Mouse (Mus musculus) cortical plate, adult 2 months (tissue): ENCODE data around the gene Igfbp4.

Source experiments
- CTCF ChIP-seq: fragments of 200-500 bp; IDR thresholded peaks from 2 replicates; pipeline ENCODE4 v1.5.1; 2011; ENCODE audit warnings: mild to moderate bottlenecking, control low read depth, low read length; ENCODE audit not compliant: insufficient read depth; ENCODE audit errors: extremely low read depth
- POLR2A ChIP-seq: fragments of 200-500 bp; IDR thresholded peaks from 2 replicates; pipeline ENCODE4 v1.6.1; 2011; ENCODE audit warnings: mild to moderate bottlenecking, low read length, control low read depth; ENCODE audit not compliant: insufficient read depth; ENCODE audit errors: extremely low read depth

- TF ChIP-seq POLR2A (no peak), CTCF (no peak)
Measured at GRCm38 (mm10) chr11:99080902-99081543, 40.0 kb downstream of the Igfbp4 start.
